Mouse (Mus musculus) adrenal gland (tissue): Measurements from ENCODE around the gene Rfx6.

ENCODE experiments used
- intact Hi-C: fragments of 180-260 bp; cut with DNase I; formaldehyde crosslinking; loops from one replicate; pipeline ENCODE4 v1.15.1; 2025
- long read RNA-seq, 2 experiments: library from polyadenylated mRNA; unstranded; transcript quantifications; one replicate each; pipeline ENCODE4 v2.0.0; 2020; ENCODE audit warnings: borderline replicate concordance in 1 of 2; ENCODE audit not compliant: insufficient replicate concordance in 1 of 2

The Rfx6 gene
- long read RNA-seq, experiment 1 = 0 reads
- long read RNA-seq, experiment 2, partial matches to known transcripts = 0 of 1 reads
- long read RNA-seq, experiment 2, other reads (novel, unspliced or antisense) = 1 of 1 reads

DNA sequence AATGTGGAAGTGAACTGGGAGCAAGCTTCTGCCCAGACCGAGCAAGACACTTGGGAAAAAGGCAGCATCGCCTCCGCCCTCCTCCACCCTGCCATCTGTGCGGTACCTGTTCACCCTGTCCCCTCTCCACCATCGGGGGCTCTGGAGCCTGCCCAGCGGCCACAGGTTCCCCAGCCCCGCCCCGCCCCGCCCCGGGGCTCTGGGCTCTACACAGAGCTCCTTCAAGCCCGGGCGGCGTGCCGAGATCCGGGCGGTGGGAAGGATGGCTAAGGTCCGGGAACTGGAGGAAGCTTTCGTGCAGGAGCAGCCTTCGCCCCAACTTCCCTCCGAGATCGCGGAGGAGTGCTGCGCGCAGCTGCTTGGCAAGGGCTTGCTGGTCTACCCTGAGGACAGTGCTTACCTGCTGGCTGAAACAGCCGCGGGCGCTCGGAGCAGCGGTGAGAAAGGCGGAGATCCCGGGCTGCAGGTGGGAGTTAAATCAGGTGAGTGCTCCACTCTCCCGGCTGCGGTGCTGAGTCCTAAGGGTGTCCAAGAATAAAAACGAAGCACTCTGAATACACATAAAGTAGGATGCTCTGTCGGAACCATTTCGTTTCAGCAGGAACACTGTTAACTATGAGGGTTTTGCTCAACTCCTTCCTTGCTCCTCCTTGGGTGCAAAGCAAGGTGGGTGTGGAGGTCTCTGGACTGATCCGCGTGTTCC lies at the start of gene Rfx6:
Gene Rfx6 (plus strand): TSS at position 209 of the 703 bp plus-strand sequence.
- intact Hi-C loops = no loop called here

- intact Hi-C loops = no loop called here
These were observed 46.0 kb upstream of the Rfx6 start, which contains the start of gene Gprc6a for GRCm38 (mm10) chr10:51631411-51632136. TSS of gene Gprc6a (minus strand) at chr10:51631461.

DNA sequence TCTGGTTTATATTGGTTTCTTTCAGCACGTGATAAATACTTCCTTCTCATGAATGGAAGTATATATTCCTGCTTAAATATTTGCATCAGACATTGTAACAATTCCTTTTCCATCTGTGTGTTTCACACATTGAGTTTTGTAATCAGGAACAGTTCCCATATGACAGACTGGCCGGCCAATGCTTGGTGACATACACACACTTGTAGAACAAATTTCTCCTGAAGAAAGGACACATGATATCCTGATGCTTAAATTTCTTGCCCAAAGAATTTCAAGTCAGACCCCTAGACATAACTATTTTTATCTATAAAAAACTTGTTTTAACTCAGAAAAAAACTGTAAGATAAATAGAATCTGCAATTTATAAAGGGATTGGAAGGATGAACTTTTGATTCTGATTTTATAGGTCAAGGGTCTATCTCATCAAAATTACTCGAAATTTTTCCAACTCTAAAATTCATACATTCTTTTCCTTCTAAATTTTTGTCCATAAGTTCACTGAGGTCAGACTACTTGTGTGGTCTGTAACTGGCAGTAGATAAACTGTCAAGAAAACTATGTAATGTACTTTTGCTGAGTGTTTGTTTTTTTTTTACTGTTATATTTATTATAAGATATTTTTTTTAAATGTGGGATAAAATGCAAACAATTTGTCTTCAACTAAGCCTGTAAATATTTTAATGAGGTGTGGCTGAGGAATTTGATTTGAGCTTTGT lies 27.9 kb upstream of the Rfx6 start:
- intact Hi-C loops = no loop called here

- intact Hi-C loops = loop anchor here (2.0 kb wide), 1 partner anchor 105 kb away; no protein-coding TSS in a partner anchor
These were observed 20.2 kb upstream of the Rfx6 start for GRCm38 (mm10) chr10:51657324-51657723.

GRCm38 (mm10) chr10:51669334-51669733 lies 8.2 kb upstream of the Rfx6 start:
- intact Hi-C loops = no loop called here

DNA sequence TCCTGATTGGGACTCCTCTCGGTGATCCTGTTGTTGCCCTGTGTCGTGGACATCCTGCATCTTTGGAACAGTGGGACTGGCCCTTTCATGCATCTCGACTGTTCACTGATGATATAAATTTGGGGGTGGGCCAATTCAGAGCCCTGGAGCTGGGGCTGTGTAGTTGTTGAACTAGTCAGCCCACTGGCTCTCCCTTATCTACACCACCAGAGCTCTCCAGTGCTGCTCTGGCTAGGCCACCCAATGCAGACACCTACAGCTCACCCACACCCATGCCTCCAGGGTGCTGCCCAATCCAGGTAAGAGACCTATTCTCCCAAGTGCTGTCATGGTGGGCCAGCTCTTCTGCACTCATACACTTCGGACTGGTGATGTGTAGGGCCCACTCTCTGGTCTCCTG lies 6.0 kb upstream of the Rfx6 start:
- intact Hi-C loops = no loop called here

DNA sequence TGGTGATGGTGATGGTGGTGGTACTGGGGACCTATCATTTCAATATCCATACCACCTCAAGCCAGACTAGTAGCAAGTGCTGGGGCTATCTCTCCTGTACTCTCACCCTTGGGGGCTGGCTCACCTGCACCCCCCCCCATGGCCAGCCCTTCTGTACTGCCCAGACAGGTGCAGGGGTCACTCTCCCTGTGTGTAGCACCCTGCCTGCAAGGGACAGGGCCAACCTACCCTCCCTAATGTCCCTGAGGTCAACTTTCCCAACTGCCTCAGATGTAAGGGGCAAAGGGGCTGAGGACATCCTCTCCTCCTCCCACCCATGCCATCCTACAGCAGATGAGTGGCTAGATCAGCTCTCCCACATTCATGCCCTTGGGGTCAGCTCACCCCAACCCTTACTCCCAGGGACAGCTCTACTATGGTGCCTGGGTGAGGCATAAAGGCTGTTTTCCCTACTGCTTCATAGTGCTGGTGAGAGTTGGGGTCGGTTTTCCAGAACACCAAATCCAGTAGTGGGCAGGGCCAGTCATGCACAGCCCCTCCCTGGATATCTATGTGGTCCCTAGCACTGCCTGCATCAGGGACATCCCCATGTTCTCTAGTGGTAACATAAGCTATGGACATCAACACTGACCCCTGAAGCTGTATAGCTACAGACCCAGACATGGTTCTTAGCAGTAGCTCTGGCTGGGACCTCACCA lies 5.3 kb upstream of the Rfx6 start:
- intact Hi-C loops = no loop called here

GRCm38 (mm10) chr10:51678251-51678639 lies 689 bp downstream of the Rfx6 start:
- intact Hi-C loops = no loop called here

- intact Hi-C loops = no loop called here
These were observed 43.3 kb downstream of the Rfx6 start for GRCm38 (mm10) chr10:51720904-51721303.

DNA sequence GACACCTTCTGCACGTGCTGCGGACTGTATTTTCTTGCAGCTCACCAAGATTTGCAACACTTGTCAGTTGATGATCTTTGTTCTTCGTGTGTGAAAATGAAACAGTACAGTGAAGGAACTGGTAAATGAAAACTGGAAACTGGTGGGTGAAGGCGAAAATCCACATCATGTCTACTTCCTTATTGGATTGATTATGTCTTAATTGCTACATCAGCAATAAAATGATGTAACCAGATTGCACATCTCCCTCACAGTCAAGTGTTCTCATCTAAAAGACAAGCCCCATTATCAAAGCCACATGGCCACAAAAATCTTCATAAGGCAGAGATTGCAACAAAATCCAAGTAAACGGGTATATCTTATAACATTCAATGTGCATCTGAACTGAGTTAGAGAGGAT lies 83.9 kb downstream of the Rfx6 start:
- intact Hi-C loops = no loop called here

DNA sequence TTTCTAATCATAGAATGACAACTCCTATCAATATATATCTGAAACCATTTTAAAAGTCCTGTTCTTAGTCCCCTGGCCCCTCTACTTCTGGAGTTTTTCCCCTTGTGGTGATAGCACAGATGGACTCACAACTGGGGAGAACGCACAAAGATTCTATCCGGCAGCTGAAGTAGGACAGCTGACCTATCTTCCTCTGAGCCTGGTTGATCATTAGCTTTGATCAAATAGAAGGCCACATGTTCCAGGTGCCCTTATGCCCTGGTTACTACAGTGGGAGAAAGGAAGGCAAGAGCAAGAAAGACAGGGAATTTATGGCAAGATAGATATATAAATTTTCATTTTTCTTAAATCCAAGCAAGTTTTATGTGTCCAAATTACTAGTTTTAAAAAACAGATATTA lies 85.7 kb downstream of the Rfx6 start:
- intact Hi-C loops = no loop called here

DNA sequence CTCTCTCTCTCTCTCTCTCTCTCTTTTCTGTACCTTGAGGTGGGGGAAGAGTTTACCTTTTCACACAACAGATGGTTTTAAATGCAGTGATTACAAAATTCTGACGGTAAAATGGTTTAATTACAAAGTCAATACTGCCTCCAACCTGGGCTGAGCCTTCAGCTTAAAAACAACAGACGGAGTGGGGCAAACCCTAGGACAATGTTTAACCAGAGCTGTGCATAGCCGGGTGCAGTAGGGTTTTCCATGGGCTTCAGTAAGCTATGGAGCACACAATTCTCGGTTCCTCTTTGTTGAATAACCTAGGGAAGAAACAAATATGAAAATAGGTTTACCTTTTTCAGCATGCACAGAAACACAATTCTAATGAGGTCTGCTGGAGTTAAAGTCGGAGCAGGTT lies 90.9 kb downstream of the Rfx6 start:
- intact Hi-C loops = no loop called here

DNA sequence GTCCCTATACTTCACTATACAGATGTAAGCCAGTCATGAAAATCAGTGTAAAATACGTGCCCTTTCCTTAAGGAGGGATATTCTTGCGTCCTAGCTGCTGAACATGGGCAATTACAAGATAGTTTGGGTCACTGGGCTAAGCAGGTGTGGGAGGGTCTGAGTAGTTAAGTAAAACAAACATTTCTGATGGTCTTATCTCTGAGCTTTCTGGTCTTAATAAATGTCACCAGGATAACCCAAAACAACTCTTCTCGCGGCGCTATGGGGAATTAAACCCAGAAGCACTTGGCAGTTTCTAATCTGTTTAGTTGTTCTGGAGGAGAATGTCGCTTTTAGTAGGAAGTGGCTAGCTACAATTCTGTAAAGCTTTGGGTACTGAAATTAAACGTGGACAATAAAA lies 91.7 kb downstream of the Rfx6 start:
- intact Hi-C loops = no loop called here

GRCm38 (mm10) chr10:51779648-51780047 lies 102.1 kb downstream of the Rfx6 start:
- intact Hi-C loops = no loop called here
